34 mouse cellular contexts compared by ENCODE assay signal in genomic region chr6:52950371-52950770, GRCm38 (mm10).
A peak's percentile ranks its signal among the peaks of the same experiment; 100 is the strongest.
DNase-seq lines count a peak whose midpoint lies in the region; ATAC-seq and TF ChIP-seq lines count a peak whose summit lies in the region.
"Had no signal": no experiment of that assay in that cellular context is flagged by ENCODE, and none has a peak within 500 bp of the region (broad histone marks: within the 10 kb centered on the region; RNA-seq: fewer than 3 reads in every experiment).

No protein-coding gene starts in this region.

- no peak for TF ChIP-seq POLR2A in cerebellum, adult 2 months (IDR thresholded peaks at IDR 0.05; ENCODE audit: borderline replicate concordance, insufficient read depth, low read length)

- no peaks in the 10 kb centered on the region for H3K9me3 ChIP-seq in forebrain, embryonic 13.5 days (replicated peaks)
- no peaks in the 10 kb centered on the region for H3K9me3 ChIP-seq in forebrain, embryonic 10.5 days
- H3K9me3 ChIP-seq: heart, embryonic 12.5 days; hindbrain, embryonic 10.5 days; hindbrain, embryonic 15.5 days; limb, embryonic 13.5 days; lung, embryonic 15.5 days; midbrain, embryonic 10.5 days; midbrain, embryonic 15.5 days; neural tube, embryonic 15.5 days; stomach, embryonic 15.5 days had no signal

- no peak for ATAC-seq in forebrain, embryonic 13.5 days
- ATAC-seq: activated CD4-positive, CD25-positive, alpha-beta regulatory T cell, adult 4 months; forebrain, postnatal 0 days; inflammation-experienced regulatory T-cells, adult 6 months; midbrain, embryonic 15.5 days had no signal

- H3K4me3 ChIP-seq in cerebellum, adult 2 months (replicated peaks; ENCODE audit: insufficient read depth, low read depth, low read length): no peak overlapping the region
- no peak overlapping the region for H3K4me3 ChIP-seq in forebrain, embryonic 13.5 days
- no peak overlapping the region for H3K4me3 ChIP-seq in forebrain, embryonic 10.5 days
- no peak overlapping the region for H3K4me3 ChIP-seq in layer of hippocampus, adult 2 months
- H3K4me3 ChIP-seq: heart, embryonic 12.5 days; hindbrain, embryonic 10.5 days; hindbrain, embryonic 15.5 days; limb, embryonic 13.5 days; lung, embryonic 15.5 days; midbrain, embryonic 10.5 days; midbrain, embryonic 15.5 days; neural tube, embryonic 15.5 days; stomach, embryonic 15.5 days had no signal

- TF ChIP-seq CTCF in cerebellum, adult 2 months (IDR thresholded peaks at IDR 0.05; ENCODE audit: borderline replicate concordance, insufficient read depth, low read depth, low read length): no peak
- no peak for TF ChIP-seq CTCF in layer of hippocampus, adult 2 months (conservative IDR thresholded peaks at IDR 0.05)

- H3K27me3 ChIP-seq in cerebellum, adult 2 months (ENCODE audit: control insufficient read depth, insufficient read depth, low read length): no peaks in the 10 kb centered on the region; the same call in 1 of the 2 replicates
- H3K27me3 ChIP-seq in forebrain, embryonic 13.5 days: no peaks in the 10 kb centered on the region
- no peaks in the 10 kb centered on the region for H3K27me3 ChIP-seq in forebrain, embryonic 10.5 days (ENCODE audit: poor library complexity, severe bottlenecking)
- H3K27me3 ChIP-seq: CH12.LX; heart, embryonic 12.5 days; hindbrain, embryonic 15.5 days; lung, embryonic 15.5 days; midbrain, embryonic 15.5 days; neural tube, embryonic 15.5 days; stomach, embryonic 15.5 days had no signal

- no peak overlapping the region for H3K9ac ChIP-seq in forebrain, embryonic 13.5 days
- H3K9ac ChIP-seq: forebrain, postnatal 0 days; heart, embryonic 12.5 days; hindbrain, embryonic 15.5 days; limb, embryonic 13.5 days; lung, embryonic 15.5 days; midbrain, embryonic 15.5 days; neural tube, embryonic 15.5 days; stomach, embryonic 15.5 days had no signal

- peak; percentile 50 to 58 for DNase-seq in cerebellum, adult 2 months
- no peak for DNase-seq in cerebellum, adult 9-11 months
- no peak for DNase-seq in forebrain, embryonic 10.5 days (ENCODE audit: extremely low spot score, low spot score)
- DNase-seq in layer of hippocampus, adult 2 months (ENCODE audit: low spot score in 2 of 2): no peak
- DNase-seq in layer of hippocampus, adult 18-20 months (ENCODE audit: low spot score in 2 of 2): no peak
- no peak for DNase-seq in adrenal gland, postnatal 4 days (ENCODE audit: low spot score in 2 of 2)
- DNase-seq in kidney, adult 18-20 months: no peak
- DNase-seq: adrenal gland, adult 2 months; adrenal gland, postnatal 36 days; forebrain, postnatal 0 days; gastrocnemius, postnatal 25 days; heart, adult 18-20 months; heart, postnatal 10 days; kidney, adult 11 months; kidney, postnatal 36 days; layer of hippocampus, postnatal 36 days; retina, postnatal 1 day; right cerebral cortex, postnatal 14 days; thymus, adult 2 months; thymus, postnatal 36 days had no signal

- no peak overlapping the region for H3K4me2 ChIP-seq in forebrain, embryonic 13.5 days
- H3K4me2 ChIP-seq: heart, embryonic 12.5 days; hindbrain, embryonic 15.5 days; limb, embryonic 13.5 days; liver, embryonic 11.5 days; lung, embryonic 15.5 days; midbrain, embryonic 15.5 days; neural tube, embryonic 15.5 days; stomach, embryonic 15.5 days had no signal

- peaks cover 17% of the 10 kb centered on the region for H3K4me1 ChIP-seq in cerebellum, adult 2 months (ENCODE audit: control insufficient read depth, insufficient read depth, low read length)
- H3K4me1 ChIP-seq in forebrain, embryonic 13.5 days: peaks cover 20% of the 10 kb centered on the region
- peaks cover 10% of the 10 kb centered on the region for H3K4me1 ChIP-seq in forebrain, embryonic 10.5 days

- H3K36me3 ChIP-seq in forebrain, embryonic 13.5 days (ENCODE audit: poor library complexity, severe bottlenecking): no peaks in the 10 kb centered on the region
- H3K36me3 ChIP-seq in forebrain, embryonic 10.5 days (replicated peaks): no peaks in the 10 kb centered on the region
- H3K36me3 ChIP-seq: heart, embryonic 12.5 days; hindbrain, embryonic 10.5 days; hindbrain, embryonic 15.5 days; limb, embryonic 13.5 days; lung, embryonic 15.5 days; midbrain, embryonic 10.5 days; midbrain, embryonic 15.5 days; neural tube, embryonic 15.5 days; stomach, embryonic 15.5 days had no signal

- H3K27ac ChIP-seq in cerebellum, adult 2 months (ENCODE audit: insufficient read depth, low read length): no peak overlapping the region
- 0 out of 2 replicates have a peak overlapping the region, but pooled peaks have one; percentile 5 for H3K27ac ChIP-seq in forebrain, embryonic 13.5 days
- no peak overlapping the region for H3K27ac ChIP-seq in forebrain, embryonic 10.5 days
- H3K27ac ChIP-seq in layer of hippocampus, adult 2 months: peak overlapping the region; percentile 37; the same call in 1 of the 2 replicates
- H3K27ac ChIP-seq: hindbrain, embryonic 10.5 days; hindbrain, embryonic 15.5 days; limb, embryonic 13.5 days; lung, embryonic 15.5 days; midbrain, embryonic 10.5 days; midbrain, embryonic 15.5 days; neural tube, embryonic 15.5 days; stomach, embryonic 15.5 days had no signal

- 25% methylated on average over 5 of the region's 5 CpGs for whole genome bisulfite sequencing in cerebellum, adult 2 months
- WGBS in forebrain, embryonic 13.5 days: 74% methylated on average over 5 of the region's 5 CpGs
- WGBS in forebrain, embryonic 10.5 days: 87% methylated on average over 5 of the region's 5 CpGs

Comparison
In these comparisons a context has a peak if more than half of its experiments do, and no peak if none do; other contexts are left out.
1. DNase-seq: peak in cerebellum, adult 2 months (2 of 2); none in cerebellum, adult 9-11 months (single experiment), forebrain, embryonic 10.5 days (single experiment), layer of hippocampus, adult 2 months (0 of 2), layer of hippocampus, adult 18-20 months (0 of 2), adrenal gland, postnatal 4 days (0 of 2) and kidney, adult 18-20 months (single experiment).
2. H3K27ac ChIP-seq: peak in forebrain, embryonic 13.5 days (single experiment) and layer of hippocampus, adult 2 months (single experiment); none in cerebellum, adult 2 months (single experiment) and forebrain, embryonic 10.5 days (single experiment).